Mouse (Mus musculus) neural tube, embryonic 15.5 days (tissue): ENCODE data around the gene Cdc6. TPM values are rescaled to one million over a fixed set of nuclear protein-coding genes. Genes with fewer than 3 reads are reported as not detected.
A peak's percentile ranks its signal among the peaks of the same experiment; 100 is the strongest.

Source experiments
- ATAC-seq: fragments of 200-750 bp; cut with Nextera tagmentation; 2 replicates; pipeline ENCODE4 v1.8.0; 2017; ENCODE audit warnings: mild to moderate bottlenecking, moderate TSS enrichment, moderate library complexity; ENCODE audit not compliant: low FRiP score
- H3K27ac ChIP-seq: fragments of 300-500 bp; sonication (generic); replicated peaks from 2 replicates; pipeline ENCODE4 v1.5.1; 2015; ENCODE audit warnings: mild to moderate bottlenecking, inconsistent platforms
- H3K27me3 ChIP-seq: fragments of 300-500 bp; sonication (generic); replicated peaks from 2 replicates; pipeline ENCODE4 v1.6.1; 2015; ENCODE audit warnings: inconsistent platforms
- H3K36me3 ChIP-seq: fragments of 300-500 bp; sonication (generic); 2 replicates; pipeline ENCODE4 v1.6.1; 2015; ENCODE audit warnings: inconsistent platforms
- H3K4me1 ChIP-seq: fragments of 300-500 bp; sonication (generic); 2 replicates; pipeline ENCODE4 v1.6.1; 2015; ENCODE audit warnings: inconsistent platforms
- H3K4me2 ChIP-seq: fragments of 300-500 bp; sonication (generic); 2 replicates; pipeline ENCODE4 v1.6.1; 2015; ENCODE audit warnings: inconsistent platforms, mild to moderate bottlenecking, moderate library complexity
- H3K4me3 ChIP-seq: fragments of 300-500 bp; sonication (generic); replicated peaks from 2 replicates; pipeline ENCODE4 v1.5.1; 2015; ENCODE audit warnings: mild to moderate bottlenecking, inconsistent platforms
- H3K9ac ChIP-seq: fragments of 300-500 bp; sonication (generic); replicated peaks from 2 replicates; pipeline ENCODE4 v1.6.1; 2015; ENCODE audit warnings: mild to moderate bottlenecking, inconsistent platforms
- H3K9me3 ChIP-seq: fragments of 300-500 bp; sonication (generic); replicated peaks from 2 replicates; pipeline ENCODE4 v1.6.1; 2016; ENCODE audit warnings: inconsistent platforms
- WGBS: fragments of 180-500 bp; shearing (Covaris S2); methylation state at CpG from one replicate; pipeline ENCODE4 v1.1.7; 2015; ENCODE audit warnings: mixed read lengths; 5-methylcytosine and 5-hydroxymethylcytosine counted together
- polyA plus RNA-seq: library from polyadenylated mRNA; unstranded; fragments of >200 nt; fragmentation: Nextera tagmentation; extraction: Ambion mirVana; gene quantifications from 2 replicates; pipeline ENCODE4 v1.2.1, GENCODE M21; 2015

The Cdc6 gene
- polyA plus RNA-seq, 1 experiment from 2014 or later: 3.8 TPM

- no peak overlapping the region for H3K4me3 ChIP-seq
- H3K36me3 ChIP-seq: 0 out of 2 replicates have a peak, but pooled peaks cover 4% of the 10 kb centered on the region
- no peaks in the 10 kb centered on the region for H3K27me3 ChIP-seq
- H3K9ac ChIP-seq: no peak overlapping the region
- no peak overlapping the region; the same call in 1 of the 2 replicates for H3K27ac ChIP-seq
- no peak for ATAC-seq
- H3K4me1 ChIP-seq: peaks cover 69% of the 10 kb centered on the region
- 79% methylated on average over 7 of the region's 7 CpGs for WGBS
- no peak overlapping the region for H3K4me2 ChIP-seq
- H3K9me3 ChIP-seq: no peaks in the 10 kb centered on the region
Measured at GRCm38 (mm10) chr11:98949958-98950460, 42.4 kb downstream of the Cdc6 start.

GRCm38 (mm10) chr11:98950484-98950883, 42.9 kb downstream of the Cdc6 start:
- no peak overlapping the region for H3K4me3 ChIP-seq
- H3K27ac ChIP-seq: peak overlapping the region; percentile 80
- no peak for ATAC-seq
- 0 out of 2 replicates have a peak, but pooled peaks cover 4% of the 10 kb centered on the region for H3K36me3 ChIP-seq
- no peak overlapping the region for H3K4me2 ChIP-seq
- WGBS: 92% methylated on average over 9 of the region's 9 CpGs
- H3K9ac ChIP-seq: no peak overlapping the region
- no peaks in the 10 kb centered on the region for H3K27me3 ChIP-seq
- no peaks in the 10 kb centered on the region for H3K9me3 ChIP-seq
- peaks cover 70% of the 10 kb centered on the region for H3K4me1 ChIP-seq

GRCm38 (mm10) chr11:98951026-98951906, 43.7 kb downstream of the Cdc6 start:
- no peaks in the 10 kb centered on the region for H3K9me3 ChIP-seq
- H3K9ac ChIP-seq: no peak overlapping the region; the same call in 1 of the 2 replicates
- H3K4me3 ChIP-seq: no peak overlapping the region
- H3K36me3 ChIP-seq: 0 out of 2 replicates have a peak, but pooled peaks cover 4% of the 10 kb centered on the region
- 53% methylated on average over 16 of the region's 16 CpGs for WGBS
- peaks cover 72% of the 10 kb centered on the region for H3K4me1 ChIP-seq
- H3K4me2 ChIP-seq: peak overlapping the region; percentile 27
- peak overlapping the region; percentile 80 for H3K27ac ChIP-seq
- peak; percentile 71 for ATAC-seq
- H3K27me3 ChIP-seq: no peaks in the 10 kb centered on the region

- WGBS: 90% methylated on average over 1 of the region's 1 CpGs
- Histone ChIP-seq H3K4me2 (no peak overlapping the region), H3K4me1 (peaks cover 70% of the 10 kb centered on the region), H3K9ac (no peak overlapping the region), H3K27me3 (no peaks in the 10 kb centered on the region), H3K36me3 (0 out of 2 replicates have a peak, but pooled peaks cover 4% of the 10 kb centered on the region), H3K9me3 (no peaks in the 10 kb centered on the region), H3K4me3 (no peak overlapping the region), H3K27ac (no peak overlapping the region)
- no peak for ATAC-seq
Measured at GRCm38 (mm10) chr11:98952111-98952510, 44.5 kb downstream of the Cdc6 start.

- Histone ChIP-seq H3K9me3 (no peaks in the 10 kb centered on the region), H3K4me2 (no peak overlapping the region), H3K27ac (no peak overlapping the region), H3K4me1 (peaks cover 64% of the 10 kb centered on the region), H3K9ac (no peak overlapping the region), H3K4me3 (no peak overlapping the region), H3K36me3 (0 out of 2 replicates have a peak, but pooled peaks cover 4% of the 10 kb centered on the region), H3K27me3 (no peaks in the 10 kb centered on the region)
- ATAC-seq: no peak
- 83% methylated on average over 2 of the region's 2 CpGs for WGBS
Measured at GRCm38 (mm10) chr11:98952736-98953135, 45.1 kb downstream of the Cdc6 start.

- Histone ChIP-seq H3K36me3 (0 out of 2 replicates have a peak, but pooled peaks cover 4% of the 10 kb centered on the region), H3K4me3 (no peak overlapping the region), H3K27ac (no peak overlapping the region), H3K9me3 (no peaks in the 10 kb centered on the region), H3K27me3 (no peaks in the 10 kb centered on the region), H3K4me1 (peaks cover 58% of the 10 kb centered on the region), H3K9ac (no peak overlapping the region), H3K4me2 (no peak overlapping the region)
- no peak for ATAC-seq
- 17% methylated on average over 2 of the region's 2 CpGs for WGBS
Measured at GRCm38 (mm10) chr11:98953361-98953760, 45.8 kb downstream of the Cdc6 start.

- no peak overlapping the region for H3K4me3 ChIP-seq
- no peak overlapping the region for H3K9ac ChIP-seq
- H3K4me2 ChIP-seq: peak overlapping the region; percentile 34
- H3K4me1 ChIP-seq: peaks cover 57% of the 10 kb centered on the region
- WGBS: 35% methylated on average over 13 of the region's 13 CpGs
- peak overlapping the region; percentile 77; the same call in 1 of the 2 replicates for H3K27ac ChIP-seq
- H3K9me3 ChIP-seq: no peaks in the 10 kb centered on the region
- no peak for ATAC-seq
- 0 out of 2 replicates have a peak, but pooled peaks cover 4% of the 10 kb centered on the region for H3K36me3 ChIP-seq
- H3K27me3 ChIP-seq: no peaks in the 10 kb centered on the region
Measured at GRCm38 (mm10) chr11:98953835-98954320, 46.3 kb downstream of the Cdc6 start.

GRCm38 (mm10) chr11:98954373-98954772, 46.8 kb downstream of the Cdc6 start:
- Histone ChIP-seq H3K27ac (peak overlapping the region; percentile 77), H3K4me1 (peaks cover 58% of the 10 kb centered on the region), H3K9me3 (no peaks in the 10 kb centered on the region), H3K9ac (peak overlapping the region; percentile 26), H3K36me3 (0 out of 2 replicates have a peak, but pooled peaks cover 4% of the 10 kb centered on the region), H3K27me3 (no peaks in the 10 kb centered on the region), H3K4me3 (no peak overlapping the region), H3K4me2 (peak overlapping the region; percentile 34)
- 0 out of 2 replicates have a peak, but pooled peaks have one; percentile 3 for ATAC-seq
- WGBS: 8% methylated on average over 10 of the region's 10 CpGs

GRCm38 (mm10) chr11:98954801-98955706, 47.5 kb downstream of the Cdc6 start:
- ATAC-seq: no peak
- H3K4me2 ChIP-seq: peak overlapping the region; percentile 34
- H3K9ac ChIP-seq: peak overlapping the region; percentile 26

GRCm38 (mm10) chr11:98955707-98956235, 48.2 kb downstream of the Cdc6 start:
- H3K9ac ChIP-seq: no peak overlapping the region
- 27% methylated on average over 6 of the region's 7 CpGs for WGBS
- H3K4me3 ChIP-seq: no peak overlapping the region
- H3K9me3 ChIP-seq: no peaks in the 10 kb centered on the region
- ATAC-seq: no peak
- peak overlapping the region; percentile 77; the same call in 1 of the 2 replicates for H3K27ac ChIP-seq
- no peaks in the 10 kb centered on the region for H3K27me3 ChIP-seq
- H3K4me1 ChIP-seq: peaks cover 58% of the 10 kb centered on the region
- no peak overlapping the region for H3K4me2 ChIP-seq
- H3K36me3 ChIP-seq: 0 out of 2 replicates have a peak, but pooled peaks cover under 1% of the 10 kb centered on the region

More at GRCm38 (mm10) chr11:98954801-98955706, 47.5 kb downstream of the Cdc6 start:
- no peaks in the 10 kb centered on the region for H3K27me3 ChIP-seq
- H3K9me3 ChIP-seq: no peaks in the 10 kb centered on the region
- H3K36me3 ChIP-seq: 0 out of 2 replicates have a peak, but pooled peaks cover 4% of the 10 kb centered on the region
- peaks cover 58% of the 10 kb centered on the region for H3K4me1 ChIP-seq
- WGBS: 10% methylated on average over 15 of the region's 17 CpGs
- H3K4me3 ChIP-seq: no peak overlapping the region
- H3K27ac ChIP-seq: peak overlapping the region; percentile 77
